Mouse (Mus musculus) C2C12 (cell line): ENCODE data around the gene Magt1. TPM values are rescaled to one million over a fixed set of nuclear protein-coding genes. Genes with fewer than 3 reads are reported as not detected.

Experiments used
- H3K27me3 ChIP-seq: one replicate; pipeline ENCODE4 v1.6.1; 2011; ENCODE audit not compliant: control insufficient read depth, insufficient read depth, insufficient read length
- H3K36me3 ChIP-seq: one replicate; pipeline ENCODE4 v1.6.1; 2011; ENCODE audit not compliant: control insufficient read depth, insufficient read depth
- H3K4me3 ChIP-seq: one replicate; pipeline ENCODE4 v1.5.1; 2011; ENCODE audit warnings: mild to moderate bottlenecking, control low read depth; ENCODE audit not compliant: poor library complexity, insufficient read depth, severe bottlenecking
- H3K79me2 ChIP-seq: one replicate; pipeline ENCODE4 v1.6.1; 2011; ENCODE audit not compliant: control insufficient read depth, insufficient read depth
- H3K79me3 ChIP-seq: one replicate; pipeline ENCODE4 v1.6.1; 2011; ENCODE audit warnings: low read depth, control low read depth
- H3ac ChIP-seq: one replicate; pipeline ENCODE3; 2011; ENCODE audit warnings: low read depth; ENCODE audit not compliant: control insufficient read depth, insufficient read length
- CEBPB ChIP-seq: IDR thresholded peaks from one replicate; pipeline ENCODE4 v1.6.1; 2011; ENCODE audit warnings: low read depth, mild to moderate bottlenecking, control low read depth, moderate library complexity
- CTCF ChIP-seq: IDR thresholded peaks from one replicate; pipeline ENCODE4 v1.5.1; 2011; ENCODE audit not compliant: control insufficient read depth, insufficient read depth, insufficient read length
- FOSL1 ChIP-seq: IDR thresholded peaks from one replicate; pipeline ENCODE4 v1.8.0; 2011; ENCODE audit warnings: mild to moderate bottlenecking, low read length; ENCODE audit not compliant: poor library complexity, insufficient read depth, severe bottlenecking
- MAX ChIP-seq: IDR thresholded peaks from one replicate; pipeline ENCODE4 v1.6.1; 2011; ENCODE audit warnings: mild to moderate bottlenecking, control low read depth
- MYOD1 ChIP-seq: IDR thresholded peaks from one replicate; pipeline ENCODE4 v1.6.1; 2011; ENCODE audit warnings: low read depth; ENCODE audit not compliant: control insufficient read depth, insufficient read length
- MYOG ChIP-seq: IDR thresholded peaks from one replicate; pipeline ENCODE4 v1.6.1; 2011; ENCODE audit not compliant: control insufficient read depth, insufficient read length; ENCODE audit errors: extremely low read depth
- USF1 ChIP-seq: IDR thresholded peaks from one replicate; pipeline ENCODE4 v1.6.1; 2011; ENCODE audit warnings: low read depth, mild to moderate bottlenecking, control low read depth, moderate library complexity
- long read RNA-seq, 2 experiments: library from polyadenylated mRNA; unstranded; transcript quantifications; one replicate each; pipeline ENCODE4 v2.0.0; 2019 to 2020
- polyA plus RNA-seq: library from polyadenylated mRNA; unstranded; fragments of >200 nt; fragmentation: generic; extraction: Trizol; gene quantifications from one replicate; pipeline ENCODE4 v1.2.1, GENCODE M21; 2012; ENCODE audit warnings: missing spikeins

Gene Magt1
- polyA plus RNA-seq = 12.2 TPM
- long read RNA-seq, experiment 1, full-length matches to known transcripts = 15 of 20 reads
- long read RNA-seq, experiment 1, partial matches to known transcripts = 2 of 20 reads
- long read RNA-seq, experiment 1, other reads (novel, unspliced or antisense) = 3 of 20 reads
- long read RNA-seq, experiment 2, full-length matches to known transcripts = 163 of 175 reads
- long read RNA-seq, experiment 2, partial matches to known transcripts = 2 of 175 reads
- long read RNA-seq, experiment 2, other reads (novel, unspliced or antisense) = 10 of 175 reads

- TF ChIP-seq USF1 = peak; percentile 93
- no peak for TF ChIP-seq MYOG
- H3K27me3 ChIP-seq = no peaks in the 10 kb centered on the region
- H3ac ChIP-seq = peak within 1 kb of the TSS; percentile 77
- H3K79me2 ChIP-seq = peaks cover 62% of the 10 kb centered on the region
- H3K36me3 ChIP-seq = no peaks in the 10 kb centered on the region
- H3K4me3 ChIP-seq = peak within 1 kb of the TSS; percentile 39
- peaks cover 50% of the 10 kb centered on the region for H3K79me3 ChIP-seq
Measured at GRCm38 (mm10) chrX:106011465-106012159, at the start of gene Magt1. Gene Magt1 (minus strand): TSS chrX:106011906.

- peaks cover 18% of the 10 kb centered on the region for H3K79me2 ChIP-seq
- no peaks in the 10 kb centered on the region for H3K27me3 ChIP-seq
- H3K79me3 ChIP-seq = peaks cover 2% of the 10 kb centered on the region
- no peak overlapping the region for H3K4me3 ChIP-seq
- H3ac ChIP-seq = no peak overlapping the region
- TF ChIP-seq MYOG (no peak), CTCF (no peak), MYOD1 (no peak), MAX (no peak), USF1 (no peak), FOSL1 (no peak)
- no peaks in the 10 kb centered on the region for H3K36me3 ChIP-seq
Measured at GRCm38 (mm10) chrX:106048191-106048590, 36.5 kb upstream of the Magt1 start.

- H3K36me3 ChIP-seq = no peaks in the 10 kb centered on the region
- peaks cover 18% of the 10 kb centered on the region for H3K79me2 ChIP-seq
- no peak for TF ChIP-seq CEBPB
- no peak for TF ChIP-seq FOSL1
- no peak for TF ChIP-seq USF1
- H3K4me3 ChIP-seq = no peak overlapping the region
- no peaks in the 10 kb centered on the region for H3K27me3 ChIP-seq
- peaks cover 2% of the 10 kb centered on the region for H3K79me3 ChIP-seq
- H3ac ChIP-seq = no peak overlapping the region
Measured at GRCm38 (mm10) chrX:106045928-106046327, 34.2 kb upstream of the Magt1 start.

GRCm38 (mm10) chrX:106045455-106045854 is 33.7 kb upstream of the Magt1 start:
- Histone ChIP-seq H3K79me3 (peaks cover 2% of the 10 kb centered on the region), H3K36me3 (no peaks in the 10 kb centered on the region), H3K79me2 (peaks cover 18% of the 10 kb centered on the region), H3K27me3 (no peaks in the 10 kb centered on the region), H3ac (no peak overlapping the region), H3K4me3 (no peak overlapping the region)
- TF ChIP-seq MYOG (no peak), FOSL1 (no peak), MYOD1 (no peak), USF1 (no peak), MAX (no peak)

- Histone ChIP-seq H3K79me3 (peaks cover 2% of the 10 kb centered on the region), H3K36me3 (no peaks in the 10 kb centered on the region), H3K79me2 (peaks cover 22% of the 10 kb centered on the region), H3K27me3 (no peaks in the 10 kb centered on the region), H3K4me3 (no peak overlapping the region), H3ac (no peak overlapping the region)
- no peak for TF ChIP-seq FOSL1
- peak; percentile 20 for TF ChIP-seq MYOD1
Measured at GRCm38 (mm10) chrX:106043863-106044617, 32.3 kb upstream of the Magt1 start.

- no peak overlapping the region for H3K4me3 ChIP-seq
Measured at GRCm38 (mm10) chrX:106037185-106037752, 25.6 kb upstream of the Magt1 start.

More at GRCm38 (mm10) chrX:106037185-106037752, 25.6 kb upstream of the Magt1 start:
- Histone ChIP-seq H3K79me3 (peaks cover 12% of the 10 kb centered on the region), H3K27me3 (no peaks in the 10 kb centered on the region), H3K79me2 (peaks cover 38% of the 10 kb centered on the region), H3ac (no peak overlapping the region), H3K36me3 (no peaks in the 10 kb centered on the region)
- TF ChIP-seq MYOD1 (no peak), FOSL1 (no peak), CEBPB (no peak), MYOG (no peak), MAX (no peak), CTCF (no peak), USF1 (no peak)
